Mouse (Mus musculus) E14TG2a.4 (cell line): ENCODE data around the gene Zfp276.

Source experiments
- CTCF ChIP-seq: conservative IDR thresholded peaks from 2 replicates; pipeline ENCODE4 v1.5.1; 2014; ENCODE audit warnings: low read length
- NANOG ChIP-seq: IDR thresholded peaks from 2 replicates; pipeline ENCODE4 v1.6.1; 2014; ENCODE audit warnings: borderline replicate concordance, low read length, mixed read lengths
- POU5F1 ChIP-seq: IDR thresholded peaks from 2 replicates; pipeline ENCODE4 v1.6.1; 2014; ENCODE audit warnings: low read length, borderline replicate concordance

GRCm38 (mm10) chr8:123248596-123248995 lies 5.4 kb upstream of the Zfp276 start:
- no peak for TF ChIP-seq CTCF
- no peak for TF ChIP-seq NANOG
- no peak for TF ChIP-seq POU5F1
